Mouse (Mus musculus) ES-Bruce4 (cell line): ENCODE measurements at regions not wholly inside any gene's neighbourhood (a gene's known extent, or its start where the extent isn't known, plus 50 kb on each side); places are given as distances from the start of the nearest gene placed in this dataset.
A peak's percentile ranks its signal among the peaks of the same experiment; 100 is the strongest.
"Not testable (repeated sequence)": the region's sequence is repeated elsewhere in the genome, so short reads cannot be mapped to it uniquely, and the experiment has no call there.

ENCODE experiments used
- H3K27ac ChIP-seq: 2 replicates; pipeline ENCODE4 v1.5.1; 2012; ENCODE audit warnings: low read length, inconsistent platforms; ENCODE audit not compliant: insufficient read depth
- H3K27me3 ChIP-seq: 2 replicates; pipeline ENCODE4 v1.6.1; 2012; ENCODE audit warnings: mild to moderate bottlenecking, low read length, inconsistent platforms; ENCODE audit not compliant: control insufficient read depth, poor library complexity, insufficient read depth, severe bottlenecking
- H3K36me3 ChIP-seq: 2 replicates; pipeline ENCODE4 v1.6.1; 2012; ENCODE audit warnings: inconsistent platforms, mild to moderate bottlenecking, low read length, moderate library complexity; ENCODE audit not compliant: control insufficient read depth, poor library complexity, insufficient read depth, severe bottlenecking
- H3K4me1 ChIP-seq: one replicate; pipeline ENCODE4 v1.8.1; 2011; ENCODE audit warnings: low read length; ENCODE audit not compliant: control insufficient read depth, insufficient read depth
- H3K4me3 ChIP-seq: 2 replicates; pipeline ENCODE4 v1.5.1; 2011; ENCODE audit warnings: low read depth, mild to moderate bottlenecking, low read length
- H3K9ac ChIP-seq: 2 replicates; pipeline ENCODE4 v1.6.1; 2012; ENCODE audit warnings: low read depth, mild to moderate bottlenecking, inconsistent platforms; ENCODE audit not compliant: poor library complexity, severe bottlenecking
- H3K9me3 ChIP-seq: replicated peaks from 2 replicates; pipeline ENCODE4 v1.6.1; 2012; ENCODE audit warnings: mild to moderate bottlenecking, low read length, inconsistent platforms; ENCODE audit not compliant: control insufficient read depth, poor library complexity, insufficient read depth, severe bottlenecking
- CTCF ChIP-seq: IDR thresholded peaks from one replicate; pipeline ENCODE4 v1.8.1; 2011; ENCODE audit warnings: low read depth, low read length
- EP300 ChIP-seq: IDR thresholded peaks from 2 replicates; pipeline ENCODE4 v1.6.1; 2011; ENCODE audit warnings: low read depth, low read length; ENCODE audit not compliant: insufficient read depth
- POLR2A ChIP-seq: IDR thresholded peaks from one replicate; pipeline ENCODE4 v1.8.1; 2011; ENCODE audit warnings: low read length; ENCODE audit not compliant: insufficient read depth

DNA sequence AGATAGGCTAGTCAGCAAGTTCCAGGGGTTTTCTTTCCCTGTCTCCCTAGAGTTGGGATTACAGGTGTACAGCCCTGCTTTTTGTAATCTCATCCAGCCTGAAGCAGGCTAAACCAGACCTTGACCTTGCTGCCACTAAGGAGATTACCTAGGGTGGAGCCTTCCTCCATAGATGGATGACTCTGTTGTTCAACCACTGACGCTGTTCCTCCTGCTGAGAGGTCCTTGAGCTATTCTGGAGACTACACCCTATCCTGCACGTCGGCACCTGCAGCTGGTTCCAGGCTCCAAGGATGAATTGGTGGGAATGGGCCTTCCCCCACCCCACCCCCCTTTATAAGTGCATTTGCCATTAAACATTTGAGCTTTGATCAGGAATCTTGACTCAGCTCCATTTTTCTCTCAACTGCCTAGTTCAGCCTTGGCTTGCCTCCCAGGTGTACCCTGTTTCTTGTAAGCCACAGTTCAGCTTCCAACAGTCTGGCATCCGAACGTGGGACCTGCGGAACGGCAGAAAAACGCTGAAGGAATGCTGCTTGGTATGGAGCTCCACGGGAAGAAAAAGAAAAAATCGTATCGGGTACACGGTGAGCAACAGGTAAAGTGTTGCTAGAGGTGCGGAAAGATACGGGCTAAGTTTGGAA, 131.7 kb upstream of the Ube2e1 start:
- no peak overlapping the region for H3K9ac ChIP-seq

DNA sequence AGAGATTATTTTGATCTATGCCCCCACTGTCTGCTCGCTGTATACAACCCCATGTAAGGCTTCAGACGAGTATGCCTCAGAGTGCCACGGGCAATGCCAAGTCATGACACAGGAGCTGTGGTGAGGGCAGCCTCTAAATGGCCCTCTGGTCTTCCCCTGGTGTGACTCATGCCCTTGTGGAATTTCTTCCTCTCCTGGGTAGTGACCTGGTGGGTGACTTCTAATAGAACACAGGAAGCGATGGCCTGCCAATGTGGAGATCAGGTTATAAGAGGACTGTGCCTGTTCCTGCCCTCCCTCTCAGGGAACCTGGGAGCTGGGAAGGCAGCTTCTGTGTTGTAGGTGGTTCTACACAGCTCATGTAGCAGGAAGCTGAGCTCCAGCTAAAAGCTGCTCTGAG, 130.7 kb upstream of the Ube2e1 start:
- Histone ChIP-seq H3K27me3 (peaks cover 2% of the 10 kb centered on the region; the same call in 1 of the 2 replicates), H3K9me3 (peaks cover 12% of the 10 kb centered on the region), H3K36me3 (no peaks in the 10 kb centered on the region), H3K4me3 (no peak overlapping the region), H3K27ac (no peak overlapping the region), H3K4me1 (peaks cover 3% of the 10 kb centered on the region), H3K9ac (no peak overlapping the region)
- TF ChIP-seq CTCF (no peak), EP300 (no peak), POLR2A (no peak)

More for the DNA sequence above, 131.7 kb upstream of the Ube2e1 start:
- Histone ChIP-seq H3K4me3 (peak overlapping the region; percentile 90), H3K4me1 (peaks cover 6% of the 10 kb centered on the region), H3K27ac (no peak overlapping the region), H3K27me3 (peaks cover 2% of the 10 kb centered on the region; the same call in 1 of the 2 replicates), H3K9me3 (peaks cover 12% of the 10 kb centered on the region), H3K36me3 (no peaks in the 10 kb centered on the region)
- TF ChIP-seq EP300: peak; percentile 91
- no peak for TF ChIP-seq CTCF

DNA sequence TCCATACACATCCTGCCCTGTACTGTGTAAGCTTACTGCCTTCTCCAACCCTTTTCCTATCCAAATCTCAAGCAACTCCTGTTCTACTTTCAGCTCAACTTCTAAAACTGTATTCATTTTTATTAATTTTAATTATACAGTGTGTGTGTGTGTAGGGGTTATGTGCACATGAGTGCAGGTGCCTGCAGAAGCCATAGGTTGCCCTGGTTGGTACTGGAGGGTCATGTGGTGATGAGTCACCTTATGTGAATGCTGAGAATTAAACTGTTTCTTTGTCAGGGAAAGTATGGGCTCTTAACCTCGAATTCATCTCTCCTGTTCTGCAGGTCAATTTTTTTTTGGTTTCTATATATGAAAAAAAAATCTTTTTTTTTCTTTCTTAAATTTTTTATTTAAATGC, 117.0 kb upstream of the Ube2e1 start:
- Histone ChIP-seq H3K9me3 (no peaks in the 10 kb centered on the region), H3K9ac (no peak overlapping the region), H3K4me3 (no peak overlapping the region), H3K4me1 (no peaks in the 10 kb centered on the region), H3K27ac (no peak overlapping the region), H3K36me3 (no peaks in the 10 kb centered on the region), H3K27me3 (no peaks in the 10 kb centered on the region)
- TF ChIP-seq CTCF: no peak
- no peak for TF ChIP-seq EP300
- TF ChIP-seq POLR2A: no peak

DNA sequence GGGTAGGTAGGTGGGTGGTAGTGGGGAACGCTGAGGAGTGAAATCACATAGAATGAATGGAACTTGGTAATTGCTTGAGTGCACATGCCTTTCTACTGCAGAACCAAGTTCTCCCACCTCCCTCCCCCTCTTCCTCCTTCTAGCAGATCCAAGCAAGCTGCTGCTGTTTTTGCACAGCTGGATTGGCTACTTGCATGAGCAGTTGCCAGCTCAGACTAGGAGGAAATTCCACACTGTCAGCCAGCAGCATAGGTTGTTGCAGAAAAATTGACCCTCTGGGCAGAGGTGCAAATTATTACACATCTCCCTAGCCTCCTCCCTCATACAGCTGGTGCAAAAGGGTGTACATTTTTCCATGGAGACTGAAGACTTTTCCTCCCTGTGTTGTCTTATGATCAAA, 112.8 kb upstream of the Ube2e1 start:
- Histone ChIP-seq H3K27me3 (no peaks in the 10 kb centered on the region), H3K27ac (no peak overlapping the region), H3K9ac (no peak overlapping the region), H3K36me3 (no peaks in the 10 kb centered on the region), H3K4me3 (no peak overlapping the region), H3K9me3 (no peaks in the 10 kb centered on the region; the same call in 1 of the 2 replicates), H3K4me1 (no peaks in the 10 kb centered on the region)
- TF ChIP-seq EP300 (no peak), POLR2A (no peak), CTCF (no peak)

DNA sequence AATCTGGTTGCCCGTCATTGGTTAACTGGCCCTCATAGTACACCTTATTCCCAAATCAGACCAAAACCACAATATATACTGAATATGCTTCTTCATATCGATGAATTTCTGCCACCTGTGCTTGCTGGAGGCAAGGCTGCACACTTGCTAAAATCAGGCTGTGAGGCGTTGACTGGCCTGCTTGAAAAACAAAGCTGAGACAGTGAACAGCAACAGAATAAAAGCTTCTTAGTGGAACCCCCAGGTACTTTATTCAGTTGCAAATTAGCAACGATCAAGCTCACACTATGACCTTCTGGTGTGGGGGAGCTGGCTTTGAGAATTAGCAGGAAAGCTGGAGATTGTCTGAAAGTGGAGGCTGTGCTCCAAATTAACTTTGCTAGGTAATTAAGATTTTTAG, 97.3 kb upstream of the Ube2e1 start:
- not testable (repeated sequence) for H3K4me3 ChIP-seq, H3K9me3 ChIP-seq, H3K36me3 ChIP-seq, H3K4me1 ChIP-seq, H3K27ac ChIP-seq, H3K9ac ChIP-seq, H3K27me3 ChIP-seq
- peak; percentile 85 for TF ChIP-seq EP300

DNA sequence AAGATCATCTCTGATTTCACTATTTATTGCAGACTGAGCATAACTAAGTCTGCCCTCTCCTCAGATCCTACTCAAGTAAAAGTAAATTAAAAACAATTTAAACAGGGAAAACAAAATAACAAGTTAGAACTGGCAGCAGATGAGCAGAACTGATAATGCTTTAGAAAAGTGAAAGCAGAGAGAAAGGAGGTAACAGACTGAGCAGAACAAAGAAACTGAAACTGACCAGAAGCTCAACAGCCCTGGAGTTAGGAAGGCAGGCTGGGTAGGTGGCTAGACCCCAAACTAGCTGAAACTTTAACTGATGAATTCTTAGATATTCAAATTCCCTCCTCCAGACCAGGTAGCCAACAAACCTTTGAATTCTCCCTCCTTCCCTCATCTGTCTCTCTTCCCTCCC, 94.2 kb upstream of the Ube2e1 start:
- Histone ChIP-seq H3K4me3 (no peak overlapping the region), H3K9ac (no peak overlapping the region), H3K36me3 (no peaks in the 10 kb centered on the region), H3K9me3 (peaks cover 5% of the 10 kb centered on the region), H3K27ac (no peak overlapping the region), H3K4me1 (peaks cover 2% of the 10 kb centered on the region), H3K27me3 (no peaks in the 10 kb centered on the region)
- TF ChIP-seq EP300 (no peak), CTCF (no peak), POLR2A (no peak)
